Mouse (Mus musculus): ENCODE data around the gene Hsd17b11. TPM values are rescaled to one million over a fixed set of nuclear protein-coding genes. Genes with fewer than 3 reads are reported as not detected.
A peak's percentile ranks its signal among the peaks of the same experiment; 100 is the strongest.
"Not testable (repeated sequence)": the region's sequence is repeated elsewhere in the genome, so short reads cannot be mapped to it uniquely, and the experiment has no call there.

Gene Hsd17b11
- polyA plus RNA-seq, 1 experiment from 2014 or later, result 2.9 TPM

- 0 out of 2 replicates have a peak, but pooled peaks cover 8% of the 10 kb centered on the region for H3K4me1 ChIP-seq (ENCODE audit: control insufficient read depth, insufficient read depth, low read length)
- H3K9ac ChIP-seq (replicated peaks; ENCODE audit: low read depth, low read length), result no peak overlapping the region
- WGBS, result 93% methylated on average over 2 of the region's 2 CpGs
- no peak overlapping the region for H3K4me3 ChIP-seq (ENCODE audit: low read depth, low read length)
- H3K9me3 ChIP-seq (ENCODE audit: control insufficient read depth, low read length), result no peaks in the 10 kb centered on the region
- no peak overlapping the region for H3K27ac ChIP-seq (ENCODE audit: low read depth, low read length)
- no peaks in the 10 kb centered on the region for H3K36me3 ChIP-seq (ENCODE audit: control insufficient read depth, insufficient read depth, low read length)
- no peaks in the 10 kb centered on the region for H3K27me3 ChIP-seq (ENCODE audit: control insufficient read depth, insufficient read depth, low read length)
- ATAC-seq (ENCODE audit: low read depth), result no peak
- no peak overlapping the region for H3K4me2 ChIP-seq (ENCODE audit: low read depth, low read length)
Observed at GRCm38 (mm10) chr5:104042906-104043305, 21.2 kb upstream of the Hsd17b11 start.

GRCm38 (mm10) chr5:104039154-104039932 lies 17.6 kb upstream of the Hsd17b11 start:
- Histone ChIP-seq H3K36me3 (ENCODE audit: control insufficient read depth, insufficient read depth, low read length) (no peaks in the 10 kb centered on the region), H3K9ac (replicated peaks; ENCODE audit: low read depth, low read length) (no peak overlapping the region), H3K4me2 (ENCODE audit: low read depth, low read length) (no peak overlapping the region), H3K27ac (ENCODE audit: low read depth, low read length) (no peak overlapping the region), H3K4me1 (ENCODE audit: control insufficient read depth, insufficient read depth, low read length) (no peaks in the 10 kb centered on the region), H3K27me3 (ENCODE audit: control insufficient read depth, insufficient read depth, low read length) (no peaks in the 10 kb centered on the region), H3K4me3 (ENCODE audit: low read depth, low read length) (no peak overlapping the region), H3K9me3 (ENCODE audit: control insufficient read depth, low read length) (no peaks in the 10 kb centered on the region)
- peak; percentile 44; the same call in 1 of the 2 replicates for ATAC-seq (ENCODE audit: low read depth)
- 76% methylated on average over 6 of the region's 6 CpGs for WGBS

- Histone ChIP-seq H3K4me3 (ENCODE audit: low read depth, low read length) (no peak overlapping the region), H3K9me3 (ENCODE audit: control insufficient read depth, low read length) (no peaks in the 10 kb centered on the region), H3K27ac (ENCODE audit: low read depth, low read length) (no peak overlapping the region), H3K27me3 (ENCODE audit: control insufficient read depth, insufficient read depth, low read length) (no peaks in the 10 kb centered on the region), H3K36me3 (ENCODE audit: control insufficient read depth, insufficient read depth, low read length) (no peaks in the 10 kb centered on the region), H3K4me2 (ENCODE audit: low read depth, low read length) (no peak overlapping the region), H3K4me1 (ENCODE audit: control insufficient read depth, insufficient read depth, low read length) (no peaks in the 10 kb centered on the region), H3K9ac (replicated peaks; ENCODE audit: low read depth, low read length) (no peak overlapping the region)
- no peak for ATAC-seq (ENCODE audit: low read depth)
- 97% methylated on average over 1 of the region's 1 CpGs for WGBS
Observed at GRCm38 (mm10) chr5:104036686-104037085, 15.0 kb upstream of the Hsd17b11 start.

- no peak for ATAC-seq (ENCODE audit: low read depth)
- H3K4me2 ChIP-seq (ENCODE audit: low read depth, low read length), result no peak overlapping the region
- H3K4me3 ChIP-seq (ENCODE audit: low read depth, low read length), result no peak overlapping the region
- no peaks in the 10 kb centered on the region for H3K4me1 ChIP-seq (ENCODE audit: control insufficient read depth, insufficient read depth, low read length)
- no peaks in the 10 kb centered on the region for H3K36me3 ChIP-seq (ENCODE audit: control insufficient read depth, insufficient read depth, low read length)
- H3K27ac ChIP-seq (ENCODE audit: low read depth, low read length), result no peak overlapping the region
- H3K27me3 ChIP-seq (ENCODE audit: control insufficient read depth, insufficient read depth, low read length), result no peaks in the 10 kb centered on the region
- no peak overlapping the region for H3K9ac ChIP-seq (replicated peaks; ENCODE audit: low read depth, low read length)
- no peaks in the 10 kb centered on the region for H3K9me3 ChIP-seq (ENCODE audit: control insufficient read depth, low read length)
- 75% methylated on average over 1 of the region's 1 CpGs for WGBS
Observed at GRCm38 (mm10) chr5:104035824-104036223, 14.1 kb upstream of the Hsd17b11 start.

- Histone ChIP-seq H3K4me2 (ENCODE audit: low read depth, low read length) (no peak overlapping the region), H3K27me3 (ENCODE audit: control insufficient read depth, insufficient read depth, low read length) (no peaks in the 10 kb centered on the region), H3K36me3 (ENCODE audit: control insufficient read depth, insufficient read depth, low read length) (no peaks in the 10 kb centered on the region), H3K4me1 (ENCODE audit: control insufficient read depth, insufficient read depth, low read length) (no peaks in the 10 kb centered on the region), H3K4me3 (ENCODE audit: low read depth, low read length) (no peak overlapping the region), H3K27ac (ENCODE audit: low read depth, low read length) (no peak overlapping the region), H3K9ac (replicated peaks; ENCODE audit: low read depth, low read length) (no peak overlapping the region), H3K9me3 (ENCODE audit: control insufficient read depth, low read length) (no peaks in the 10 kb centered on the region)
- ATAC-seq (ENCODE audit: low read depth), result no peak
Observed at GRCm38 (mm10) chr5:104035066-104035465, 13.3 kb upstream of the Hsd17b11 start.

- Histone ChIP-seq H3K27me3 (ENCODE audit: control insufficient read depth, insufficient read depth, low read length) (no peaks in the 10 kb centered on the region), H3K9ac (replicated peaks; ENCODE audit: low read depth, low read length) (no peak overlapping the region), H3K4me3 (ENCODE audit: low read depth, low read length) (no peak overlapping the region), H3K4me1 (ENCODE audit: control insufficient read depth, insufficient read depth, low read length) (no peaks in the 10 kb centered on the region), H3K9me3 (ENCODE audit: control insufficient read depth, low read length) (no peaks in the 10 kb centered on the region), H3K27ac (ENCODE audit: low read depth, low read length) (no peak overlapping the region), H3K36me3 (ENCODE audit: control insufficient read depth, insufficient read depth, low read length) (no peaks in the 10 kb centered on the region), H3K4me2 (ENCODE audit: low read depth, low read length) (no peak overlapping the region)
- no peak for ATAC-seq (ENCODE audit: low read depth)
- 93% methylated on average over 2 of the region's 2 CpGs for WGBS
Observed at GRCm38 (mm10) chr5:104032434-104033097, 10.8 kb upstream of the Hsd17b11 start.

GRCm38 (mm10) chr5:104025245-104025854 lies 3.6 kb upstream of the Hsd17b11 start:
- Histone ChIP-seq H3K27me3 (ENCODE audit: control insufficient read depth, insufficient read depth, low read length) (no peaks in the 10 kb centered on the region), H3K9me3 (ENCODE audit: control insufficient read depth, low read length) (no peaks in the 10 kb centered on the region), H3K4me1 (ENCODE audit: control insufficient read depth, insufficient read depth, low read length) (peaks cover 2% of the 10 kb centered on the region; the same call in 1 of the 2 replicates), H3K36me3 (ENCODE audit: control insufficient read depth, insufficient read depth, low read length) (no peaks in the 10 kb centered on the region), H3K27ac (ENCODE audit: low read depth, low read length) (no peak overlapping the region), H3K4me2 (ENCODE audit: low read depth, low read length) (no peak overlapping the region), H3K9ac (replicated peaks; ENCODE audit: low read depth, low read length) (no peak overlapping the region), H3K4me3 (ENCODE audit: low read depth, low read length) (no peak overlapping the region)
- no peak for ATAC-seq (ENCODE audit: low read depth)
- WGBS, result 53% methylated on average over 17 of the region's 17 CpGs

GRCm38 (mm10) chr5:104024762-104025161 lies 3.0 kb upstream of the Hsd17b11 start:
- WGBS, result 73% methylated on average over 11 of the region's 11 CpGs
- H3K9ac ChIP-seq (replicated peaks; ENCODE audit: low read depth, low read length), result no peak overlapping the region
- ATAC-seq (ENCODE audit: low read depth), result no peak
- no peak overlapping the region for H3K27ac ChIP-seq (ENCODE audit: low read depth, low read length)
- no peak overlapping the region for H3K4me3 ChIP-seq (ENCODE audit: low read depth, low read length)
- peaks cover 2% of the 10 kb centered on the region; the same call in 1 of the 2 replicates for H3K4me1 ChIP-seq (ENCODE audit: control insufficient read depth, insufficient read depth, low read length)
- no peaks in the 10 kb centered on the region for H3K36me3 ChIP-seq (ENCODE audit: control insufficient read depth, insufficient read depth, low read length)
- H3K4me2 ChIP-seq (ENCODE audit: low read depth, low read length), result no peak overlapping the region
- H3K9me3 ChIP-seq (ENCODE audit: control insufficient read depth, low read length), result no peaks in the 10 kb centered on the region
- no peaks in the 10 kb centered on the region for H3K27me3 ChIP-seq (ENCODE audit: control insufficient read depth, insufficient read depth, low read length)

- not testable (repeated sequence) for H3K4me3 ChIP-seq (ENCODE audit: low read depth, low read length); H3K4me2 ChIP-seq (ENCODE audit: low read depth, low read length); H3K27me3 ChIP-seq (ENCODE audit: control insufficient read depth, insufficient read depth, low read length); H3K4me1 ChIP-seq (ENCODE audit: control insufficient read depth, insufficient read depth, low read length); H3K27ac ChIP-seq (ENCODE audit: low read depth, low read length); ATAC-seq (ENCODE audit: low read depth); H3K36me3 ChIP-seq (ENCODE audit: control insufficient read depth, insufficient read depth, low read length); H3K9ac ChIP-seq (replicated peaks; ENCODE audit: low read depth, low read length); H3K9me3 ChIP-seq (ENCODE audit: control insufficient read depth, low read length)
- WGBS, result 88% methylated on average over 5 of the region's 5 CpGs
Observed at GRCm38 (mm10) chr5:104024193-104024592, 2.5 kb upstream of the Hsd17b11 start.

Data from neural tube, embryonic 14.5 days (tissue).